In genomic region chr19:61048646-61049045, GRCm38 (mm10) we compare ENCODE assay signal across 12 mouse cellular contexts.
A peak's percentile ranks its signal among the peaks of the same experiment; 100 is the strongest.
DNase-seq lines count a peak whose midpoint lies in the region; TF ChIP-seq lines count a peak whose summit lies in the region.
"Had no signal": no experiment of that assay in that cellular context is flagged by ENCODE, and none has a peak within 500 bp of the region (broad histone marks: within the 10 kb centered on the region; RNA-seq: fewer than 3 reads in every experiment).

No protein-coding gene starts in this region.

- peaks cover 3% of the 10 kb centered on the region; the same call in 1 of the 2 replicates for H3K4me1 ChIP-seq in embryonic fibroblast, embryonic 13.5 days (ENCODE audit: control insufficient read depth, insufficient read depth, low read length)
- H3K4me1 ChIP-seq: neural tube, embryonic 13.5 days had no signal

- intact Hi-C loops in left cerebral cortex, postnatal 4 days (cut with DNase I), result no loop called here

- H3K27ac ChIP-seq in embryonic fibroblast, embryonic 13.5 days (ENCODE audit: insufficient read depth, low read length), result peak overlapping the region; percentile 27
- H3K27ac ChIP-seq: heart, adult 2 months; neural tube, embryonic 13.5 days had no signal

- TF ChIP-seq CTCF in brain, embryonic 14.5 days (IDR thresholded peaks at IDR 0.05; ENCODE audit: borderline replicate concordance, extremely low read depth, insufficient read depth, insufficient read length), result no peak
- no peak for TF ChIP-seq CTCF in embryonic fibroblast, embryonic 13.5 days (IDR thresholded peaks at IDR 0.05; ENCODE audit: borderline replicate concordance, insufficient read depth, low read length)

- DNase-seq in cerebellum, adult 11 months, result peak; percentile 21
- no peak for DNase-seq in cerebellum, postnatal 4 days (ENCODE audit: low spot score in 2 of 2)
- DNase-seq in left cerebral cortex, postnatal 4 days, result peak; percentile 20
- no peak for DNase-seq in left cerebral cortex, adult 18-20 months (ENCODE audit: low spot score in 2 of 2)
- DNase-seq in brain, embryonic 14.5 days (ENCODE audit: low read depth), result peak; percentile 44
- DNase-seq in embryo, embryonic 10 days (ENCODE audit: low spot score), result no peak
- DNase-seq in kidney, adult 11 months, result no peak
- DNase-seq: B cell, adult 2 months; heart, adult 2 months; midbrain, embryonic 14.5 days had no signal

- no peak for TF ChIP-seq POLR2A in brain, embryonic 14.5 days (IDR thresholded peaks at IDR 0.05; ENCODE audit: borderline replicate concordance, extremely low read depth, insufficient read depth, insufficient read length, poor library complexity, severe bottlenecking)
- no peak for TF ChIP-seq POLR2A in embryonic fibroblast, embryonic 13.5 days (IDR thresholded peaks at IDR 0.05; ENCODE audit: low read depth, low read length)

- H3K4me3 ChIP-seq in embryonic fibroblast, embryonic 13.5 days (ENCODE audit: insufficient read depth, low read length), result no peak overlapping the region
- H3K4me3 ChIP-seq: heart, adult 2 months; neural tube, embryonic 13.5 days had no signal

Comparison
In these comparisons a context has a peak if more than half of its experiments do, and no peak if none do; other contexts are left out.
1. DNase-seq: peak in cerebellum, adult 11 months (single experiment), left cerebral cortex, postnatal 4 days (single experiment) and brain, embryonic 14.5 days (single experiment); none in cerebellum, postnatal 4 days (0 of 2), left cerebral cortex, adult 18-20 months (0 of 2), embryo, embryonic 10 days (single experiment) and kidney, adult 11 months (single experiment).